Mouse (Mus musculus) liver, adult 2 months (tissue): Measurements from ENCODE around the gene Clstn1.

Experiments used
- CTCF ChIP-seq: fragments of 200-500 bp; IDR thresholded peaks from 2 replicates; pipeline ENCODE4 v1.5.1; 2011; ENCODE audit warnings: low read depth, low read length, control low read depth
- POLR2A ChIP-seq: fragments of 200-500 bp; IDR thresholded peaks from 2 replicates; pipeline ENCODE4 v1.6.1; 2011; ENCODE audit warnings: low read length, control low read depth; ENCODE audit not compliant: insufficient read depth; ENCODE audit errors: extremely low read depth

GRCm38 (mm10) chr4:149578831-149579230 lies 7.4 kb upstream of the Clstn1 start:
- TF ChIP-seq CTCF (no peak), POLR2A (no peak)
